Mouse (Mus musculus) heart, adult 2 months (tissue): ENCODE data around the gene Utp11.

Experiments used
- CTCF ChIP-seq: fragments of 200-600 bp; IDR thresholded peaks from 2 replicates; pipeline ENCODE4 v1.8.1; 2022; ENCODE audit warnings: antibody characterized with exemption, mild to moderate bottlenecking, moderate library complexity
- EP300 ChIP-seq: fragments of 200-500 bp; IDR thresholded peaks from 2 replicates; pipeline ENCODE4 v1.6.1; 2011; ENCODE audit warnings: low read depth, low read length, control low read depth; ENCODE audit not compliant: insufficient read depth
- POLR2A ChIP-seq: fragments of 200-500 bp; IDR thresholded peaks from 2 replicates; pipeline ENCODE4 v1.6.1; 2011; ENCODE audit warnings: mild to moderate bottlenecking, low read depth, low read length, control low read depth; ENCODE audit not compliant: insufficient read depth

DNA sequence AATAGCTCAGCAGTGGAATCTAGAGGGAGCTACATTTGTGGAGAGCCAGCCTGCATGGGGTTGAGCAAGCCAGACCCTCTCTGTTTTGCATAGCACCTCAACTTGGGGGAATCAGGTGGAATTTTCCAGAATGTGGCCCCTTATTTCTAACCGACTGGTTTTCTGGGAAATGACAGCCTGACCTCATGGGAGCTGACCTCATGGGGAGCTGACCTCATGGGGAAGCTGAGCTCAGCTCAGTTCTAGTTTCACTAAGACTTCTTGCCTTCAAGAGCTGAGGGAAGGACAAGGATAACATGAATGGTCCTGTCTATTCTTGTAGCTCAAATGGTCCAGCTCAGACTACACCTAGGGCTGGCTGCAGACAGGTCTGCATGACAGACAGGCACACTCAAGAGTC, 45.4 kb upstream of the Utp11 start:
- no peak for TF ChIP-seq POLR2A
- TF ChIP-seq EP300 = no peak
- TF ChIP-seq CTCF = no peak
